In the genomic region with DNA sequence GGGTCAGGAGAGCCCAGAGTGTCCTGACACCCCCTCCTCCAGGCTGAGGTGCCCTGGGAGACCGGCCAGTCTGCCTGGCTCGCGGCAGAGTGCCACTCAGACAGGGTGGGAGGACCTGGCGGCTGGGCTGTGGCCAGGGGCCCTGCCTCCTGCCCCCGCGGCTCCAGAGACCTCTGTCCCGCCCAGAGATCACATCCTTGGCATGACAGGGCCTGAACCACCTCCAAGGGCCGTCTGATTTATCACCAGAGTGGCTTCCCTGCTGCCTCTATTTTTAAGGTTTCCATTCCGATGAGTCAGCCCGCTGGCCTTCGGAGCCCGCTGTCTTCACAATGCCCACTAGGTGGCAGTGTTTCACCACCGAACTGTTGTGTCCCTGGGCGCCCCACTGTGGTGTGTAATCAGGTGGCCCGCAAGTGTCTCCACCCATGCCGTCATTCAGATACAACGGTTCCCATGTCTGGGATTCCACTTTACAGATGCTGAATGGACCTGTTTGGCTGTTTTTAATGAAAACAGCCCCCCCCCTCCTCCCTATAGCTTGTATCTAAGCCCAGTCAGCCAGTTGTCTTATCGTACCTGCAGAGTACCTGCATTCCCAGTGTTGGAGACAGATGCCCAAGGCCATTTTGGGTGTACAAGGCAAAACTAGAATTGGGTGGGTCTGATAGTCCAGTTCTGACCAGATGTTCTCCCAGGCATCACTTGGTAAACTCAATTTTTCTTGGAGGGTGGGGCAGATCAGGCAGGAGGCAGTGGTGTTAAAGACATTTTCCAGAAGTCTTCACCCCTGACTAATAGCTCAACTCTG, we compare ENCODE assay signal across 7 mouse cellular contexts. TPM values are rescaled to one million over a fixed set of nuclear protein-coding genes. Genes with fewer than 3 reads are reported as not detected.
A peak's percentile ranks its signal among the peaks of the same experiment; 100 is the strongest.
DNase-seq lines count a peak whose midpoint lies in the region; ATAC-seq lines count a peak whose summit lies in the region.

No protein-coding gene starts in this region.

- ATAC-seq in intestine, embryonic 16.5 days: peak; percentile 76

- intact Hi-C loops in left cerebral cortex, postnatal 25 days (cut with DNase I): loop anchor here (2.0 to 10.0 kb wide), 3 partner anchors 103 to 228 kb away; a partner anchor contains a TSS

- no peak overlapping the region for H3K9ac ChIP-seq in intestine, embryonic 16.5 days (ENCODE audit: low read depth, low read length)

- peaks cover 30% of the 10 kb centered on the region for H3K27me3 ChIP-seq in intestine, embryonic 16.5 days (replicated peaks; ENCODE audit: control insufficient read depth, insufficient read depth, low read length)
- peaks cover 63% of the 10 kb centered on the region for H3K27me3 ChIP-seq in midbrain, embryonic 10.5 days (ENCODE audit: low read depth, poor library complexity, severe bottlenecking)

- no peak overlapping the region for H3K27ac ChIP-seq in intestine, embryonic 16.5 days (ENCODE audit: low read length)
- H3K27ac ChIP-seq in midbrain, embryonic 10.5 days (replicated peaks): no peak overlapping the region

- H3K4me3 ChIP-seq in intestine, embryonic 16.5 days (ENCODE audit: low read length): no peak overlapping the region
- peak overlapping the region; percentile 38 for H3K4me3 ChIP-seq in midbrain, embryonic 10.5 days

- 4% methylated on average over 18 of the region's 18 CpGs for WGBS in intestine, embryonic 16.5 days
- WGBS in midbrain, embryonic 10.5 days: 4% methylated on average over 18 of the region's 18 CpGs

- peaks cover 7% of the 10 kb centered on the region for H3K4me1 ChIP-seq in intestine, embryonic 16.5 days (ENCODE audit: control insufficient read depth, insufficient read depth, low read length)
- peaks cover 32% of the 10 kb centered on the region for H3K4me1 ChIP-seq in midbrain, embryonic 10.5 days

- peak; percentile 92 for DNase-seq in adrenal gland, adult 8-10 months
- DNase-seq in embryo, embryonic 11.5 days (ENCODE audit: low read depth, low spot score): peak; percentile 77
- peak; percentile 69 to 85 for DNase-seq in gastrocnemius, postnatal 4 days (ENCODE audit: low spot score in 2 of 2)
- peak; percentile 90 to 94 for DNase-seq in left cerebral cortex, postnatal 25 days (ENCODE audit: low spot score in 2 of 2)
- peak; percentile 84 for DNase-seq in midbrain, embryonic 10.5 days (ENCODE audit: low spot score)
- peak; percentile 97 for DNase-seq in skeletal muscle tissue, adult 2 months (ENCODE audit: low read depth, low spot score)

- H3K4me2 ChIP-seq in intestine, embryonic 16.5 days (ENCODE audit: low read depth, low read length): peak overlapping the region; percentile 43

- no peaks in the 10 kb centered on the region for H3K36me3 ChIP-seq in intestine, embryonic 16.5 days (ENCODE audit: control insufficient read depth, insufficient read depth, low read length)
- H3K36me3 ChIP-seq in midbrain, embryonic 10.5 days: no peaks in the 10 kb centered on the region

- H3K9me3 ChIP-seq in intestine, embryonic 16.5 days (ENCODE audit: control insufficient read depth, low read length): no peaks in the 10 kb centered on the region
- H3K9me3 ChIP-seq in midbrain, embryonic 10.5 days (replicated peaks): no peaks in the 10 kb centered on the region

RNA-seq across cellular contexts. Expression of a gene that starts 3.4 kb away (rescaled TPM):
- under 1 TPM in 1 of 4 experiments, not detected in 3; 0.10 TPM for total RNA-seq in adrenal gland, adult 8-10 months (2022)
- 100 to 1,000 TPM in 1 of 2 experiments, 10 to 100 TPM in 1; 95.7 to 138 TPM for total RNA-seq in gastrocnemius, postnatal 4 days (2021)
- 0.12 TPM in 1 of 2 replicates, not detected in the other for polyA plus RNA-seq in intestine, embryonic 16.5 days (2015; fragmentation: Nextera tagmentation; extraction: Ambion mirVana)
- total RNA-seq in left cerebral cortex, postnatal 25 days (2021): not detected
- 0.06 and 0.07 TPM in 2 replicates for polyA plus RNA-seq in midbrain, embryonic 10.5 days (2016; fragmentation: Nextera tagmentation; extraction: Ambion mirVana)

RNA-seq across cellular contexts. Expression of a gene that starts 18.5 kb away (rescaled TPM):
- total RNA-seq in adrenal gland, adult 8-10 months (2022): 1 to 10 TPM; 2.0 to 3.5 (median 2.2) TPM
- total RNA-seq in gastrocnemius, postnatal 4 days (2021): 1 to 10 TPM; 5.4 to 7.3 TPM
- 2.8 and 3.7 TPM in 2 replicates for polyA plus RNA-seq in intestine, embryonic 16.5 days (2015; fragmentation: Nextera tagmentation; extraction: Ambion mirVana)
- 1 to 10 TPM; 1.0 TPM for total RNA-seq in left cerebral cortex, postnatal 25 days (2021)
- 0.58 and 1.5 TPM in 2 replicates for polyA plus RNA-seq in midbrain, embryonic 10.5 days (2016; fragmentation: Nextera tagmentation; extraction: Ambion mirVana)

RNA-seq across cellular contexts. Expression of a gene that starts 37.0 kb away (rescaled TPM):
- 1 to 10 TPM; 4.4 to 10.0 (median 5.6) TPM for total RNA-seq in adrenal gland, adult 8-10 months (2022)
- total RNA-seq in gastrocnemius, postnatal 4 days (2021): 1 to 10 TPM; 3.6 to 3.8 TPM
- 0.13 and 0.27 TPM in 2 replicates for polyA plus RNA-seq in intestine, embryonic 16.5 days (2015; fragmentation: Nextera tagmentation; extraction: Ambion mirVana)
- total RNA-seq in left cerebral cortex, postnatal 25 days (2021): 10 to 100 TPM; 17.8 to 23.4 TPM
- 0.60 and 1.3 TPM in 2 replicates for polyA plus RNA-seq in midbrain, embryonic 10.5 days (2016; fragmentation: Nextera tagmentation; extraction: Ambion mirVana)

RNA-seq across cellular contexts. Expression of a gene that starts 47.8 kb away (rescaled TPM):
- under 1 TPM; 0.42 to 0.83 (median 0.46) TPM for total RNA-seq in adrenal gland, adult 8-10 months (2022)
- not detected for total RNA-seq in gastrocnemius, postnatal 4 days (2021)
- polyA plus RNA-seq in intestine, embryonic 16.5 days (2015; fragmentation: Nextera tagmentation; extraction: Ambion mirVana): 0.16 and 0.18 TPM in 2 replicates
- total RNA-seq in left cerebral cortex, postnatal 25 days (2021): 1 to 10 TPM; 1.7 to 2.6 TPM
- 1.3 and 1.4 TPM in 2 replicates for polyA plus RNA-seq in midbrain, embryonic 10.5 days (2016; fragmentation: Nextera tagmentation; extraction: Ambion mirVana)

Comparison
In these comparisons a context has a peak if more than half of its experiments do, and no peak if none do; other contexts are left out.
1. RNA of a gene that starts 3.4 kb away (total RNA-seq): 95.7 to 138 TPM in gastrocnemius, postnatal 4 days; not detected in left cerebral cortex, postnatal 25 days and 0.10 TPM in adrenal gland, adult 8-10 months; every median in the first group is over 10 times any median in the second.
2. Peak in every context shown above with its lines, with median percentiles within 50 percentile points of each other: DNase-seq.